Mouse (Mus musculus) thymus, adult 2 months (tissue): ENCODE measurements around the gene Wdr73.

Experiments
- CTCF ChIP-seq: fragments of 200-500 bp; IDR thresholded peaks from 2 replicates; pipeline ENCODE4 v1.5.1; 2012; ENCODE audit warnings: mild to moderate bottlenecking, control low read depth, low read length, moderate library complexity, borderline replicate concordance; ENCODE audit not compliant: control insufficient read depth, poor library complexity, insufficient read depth; ENCODE audit errors: extremely low read depth
- POLR2A ChIP-seq: fragments of 200-500 bp; IDR thresholded peaks from 2 replicates; pipeline ENCODE4 v1.6.1; 2012; ENCODE audit warnings: mild to moderate bottlenecking, low read length, control low read depth, moderate library complexity; ENCODE audit not compliant: control insufficient read depth, poor library complexity, insufficient read depth; ENCODE audit errors: extremely low read depth

DNA sequence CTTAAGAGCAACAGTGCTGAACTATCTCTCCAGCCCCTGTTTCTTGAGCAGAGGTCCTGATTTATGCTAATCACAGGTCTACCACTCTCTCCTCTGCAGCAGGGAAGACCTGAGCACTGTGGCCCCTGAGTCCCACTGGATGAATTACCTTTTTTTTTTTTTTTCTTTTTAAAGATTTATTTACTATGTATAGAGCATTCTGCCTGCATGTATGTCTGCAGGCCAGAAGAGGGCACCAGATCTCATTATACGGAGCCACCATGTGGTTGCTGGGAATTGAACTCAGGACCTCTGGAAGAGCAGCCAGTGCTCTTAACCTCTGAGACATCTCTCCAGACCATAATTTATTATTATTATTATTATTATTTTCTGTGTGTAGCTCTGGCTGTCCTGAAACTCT, 15.4 kb downstream of the Wdr73 start:
- TF ChIP-seq POLR2A (no peak), CTCF (no peak)
